Mouse (Mus musculus) liver, embryonic 13.5 days (tissue): Measurements from ENCODE around the gene Mrps35. TPM values are rescaled to one million over a fixed set of nuclear protein-coding genes. Genes with fewer than 3 reads are reported as not detected.

Experiments
- ATAC-seq: fragments of 200-750 bp; cut with Nextera tagmentation; 2 replicates; pipeline ENCODE4 v1.8.0; 2017; ENCODE audit warnings: low read depth, mild to moderate bottlenecking, moderate number of reproducible peaks, moderate library complexity
- DNase-seq: peaks from one replicate; pipeline ENCODE4 v3.0.0; 2022
- H3K27ac ChIP-seq: fragments of 300-500 bp; sonication (generic); 2 replicates; pipeline ENCODE4 v1.5.1; 2015; ENCODE audit warnings: moderate library complexity, mild to moderate bottlenecking, inconsistent platforms
- H3K27me3 ChIP-seq: fragments of 300-500 bp; sonication (generic); 2 replicates; pipeline ENCODE4 v1.6.1; 2015; ENCODE audit warnings: mild to moderate bottlenecking, inconsistent platforms
- H3K36me3 ChIP-seq: fragments of 300-500 bp; sonication (generic); 2 replicates; pipeline ENCODE4 v1.6.1; 2015; ENCODE audit warnings: mild to moderate bottlenecking, inconsistent platforms
- H3K4me1 ChIP-seq: fragments of 300-500 bp; sonication (generic); replicated peaks from 2 replicates; pipeline ENCODE4 v1.6.1; 2015; ENCODE audit warnings: inconsistent platforms
- H3K4me2 ChIP-seq: fragments of 300-500 bp; sonication (generic); 2 replicates; pipeline ENCODE4 v1.6.1; 2015; ENCODE audit warnings: inconsistent platforms, mild to moderate bottlenecking, moderate library complexity
- H3K4me3 ChIP-seq: fragments of 300-500 bp; sonication (generic); replicated peaks from 2 replicates; pipeline ENCODE4 v1.5.1; 2015; ENCODE audit warnings: mild to moderate bottlenecking, inconsistent platforms
- H3K9ac ChIP-seq: fragments of 300-500 bp; sonication (generic); 2 replicates; pipeline ENCODE4 v1.6.1; 2015; ENCODE audit warnings: mild to moderate bottlenecking, inconsistent platforms
- H3K9me3 ChIP-seq: fragments of 300-500 bp; sonication (generic); replicated peaks from 2 replicates; pipeline ENCODE4 v1.6.1; 2016; ENCODE audit warnings: inconsistent platforms
- WGBS: fragments of 180-500 bp; shearing (Covaris S2); methylation state at CpG from one replicate; pipeline ENCODE4 v1.1.7; 2015; ENCODE audit not compliant: insufficient replicate concordance; 5-methylcytosine and 5-hydroxymethylcytosine counted together
- polyA plus RNA-seq: library from polyadenylated mRNA; unstranded; fragments of >200 nt; fragmentation: Nextera tagmentation; extraction: Ambion mirVana; gene quantifications from 2 replicates; pipeline ENCODE4 v1.2.1, GENCODE M21; 2015

The Mrps35 gene
- polyA plus RNA-seq, 1 experiment from 2014 or later = 69.5 TPM

DNA sequence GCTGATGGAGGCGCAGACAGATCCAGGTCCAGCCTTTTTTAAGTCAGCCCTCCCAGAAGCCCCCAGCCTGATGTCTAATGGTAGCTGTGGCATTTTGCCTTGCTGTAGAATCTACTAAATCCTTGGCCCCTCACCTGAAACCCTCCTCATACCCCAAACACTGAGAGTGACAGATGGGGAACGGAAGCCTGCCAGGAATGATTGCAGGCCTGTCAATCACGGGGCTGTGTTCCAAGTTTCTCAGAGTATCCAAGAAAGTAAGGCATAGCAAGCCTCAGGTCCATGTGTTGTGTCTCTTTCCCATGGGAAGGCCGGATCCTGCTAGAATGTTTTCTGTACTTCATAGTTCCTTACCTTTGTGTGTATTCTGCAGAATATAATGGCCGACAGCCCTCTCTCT, 47.6 kb downstream of the Mrps35 start:
- peaks cover 8% of the 10 kb centered on the region; the same call in 1 of the 2 replicates for H3K36me3 ChIP-seq
- no peaks in the 10 kb centered on the region for H3K9me3 ChIP-seq
- no peak for ATAC-seq
- peaks cover 17% of the 10 kb centered on the region for H3K27me3 ChIP-seq
- H3K4me1 ChIP-seq = peaks cover 49% of the 10 kb centered on the region
- H3K9ac ChIP-seq = no peak overlapping the region
- DNase-seq = no peak
- H3K4me3 ChIP-seq = no peak overlapping the region
- WGBS = 65% methylated on average over 5 of the region's 5 CpGs
- H3K27ac ChIP-seq = no peak overlapping the region
- peak overlapping the region; percentile 89 for H3K4me2 ChIP-seq

- Histone ChIP-seq H3K9ac (peak within 1 kb of the TSS; percentile 84), H3K4me1 (peaks cover 45% of the 10 kb centered on the region), H3K27ac (peak within 1 kb of the TSS; percentile 72), H3K4me2 (peak within 1 kb of the TSS; percentile 89), H3K27me3 (peaks cover 17% of the 10 kb centered on the region), H3K36me3 (peaks cover 19% of the 10 kb centered on the region), H3K9me3 (no peaks in the 10 kb centered on the region), H3K4me3 (peak within 1 kb of the TSS; percentile 81)
- DNase-seq = peak; percentile 41
- WGBS = under 1% methylated on average over 99 of the region's 99 CpGs
- peak; percentile 87 for ATAC-seq
These were observed 48.9 kb downstream of the Mrps35 start, which contains the start of gene Klhl42 for GRCm38 (mm10) chr6:147091136-147092120. Gene Klhl42, plus strand, starts transcription at chr6:147091379.

GRCm38 (mm10) chr6:147092136-147092535, 49.6 kb downstream of the Mrps35 start:
- WGBS = 2% methylated on average over 15 of the region's 15 CpGs
- peak overlapping the region; percentile 72 for H3K27ac ChIP-seq
- DNase-seq (peak; percentile 4), ATAC-seq (peak; percentile 6; the same call in 1 of the 2 replicates)
- H3K4me2 ChIP-seq = peak overlapping the region; percentile 89
- peaks cover 40% of the 10 kb centered on the region for H3K4me1 ChIP-seq
- peaks cover 19% of the 10 kb centered on the region for H3K36me3 ChIP-seq
- no peaks in the 10 kb centered on the region for H3K9me3 ChIP-seq
- peaks cover 9% of the 10 kb centered on the region for H3K27me3 ChIP-seq
- peak overlapping the region; percentile 81 for H3K4me3 ChIP-seq
- H3K9ac ChIP-seq = peak overlapping the region; percentile 84

DNA sequence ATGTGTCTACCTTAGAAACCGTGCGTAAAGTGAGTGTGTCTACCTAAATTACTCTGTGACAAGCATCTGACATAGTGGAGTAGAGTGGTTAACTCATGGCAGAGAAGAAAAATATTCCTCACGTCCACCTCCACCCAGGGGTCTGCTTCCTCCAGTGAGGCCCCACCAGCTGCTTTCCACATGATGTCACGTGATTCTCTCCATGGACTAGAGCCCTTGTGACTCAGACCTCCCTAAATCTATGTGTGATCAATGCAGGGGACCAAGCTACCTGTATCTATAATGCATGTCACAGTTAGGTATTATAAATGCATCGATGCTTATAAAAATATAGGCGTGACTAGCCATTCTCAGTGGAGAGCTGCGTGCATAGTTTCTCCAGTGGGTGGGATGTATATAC, 52.2 kb downstream of the Mrps35 start:
- Histone ChIP-seq H3K4me3 (no peak overlapping the region), H3K36me3 (peaks cover 24% of the 10 kb centered on the region), H3K4me1 (peaks cover 54% of the 10 kb centered on the region), H3K27me3 (peaks cover 6% of the 10 kb centered on the region; the same call in 1 of the 2 replicates), H3K9ac (no peak overlapping the region), H3K4me2 (no peak overlapping the region), H3K9me3 (no peaks in the 10 kb centered on the region), H3K27ac (no peak overlapping the region)
- DNase-seq (no peak), ATAC-seq (no peak)
- 80% methylated on average over 7 of the region's 7 CpGs for WGBS

DNA sequence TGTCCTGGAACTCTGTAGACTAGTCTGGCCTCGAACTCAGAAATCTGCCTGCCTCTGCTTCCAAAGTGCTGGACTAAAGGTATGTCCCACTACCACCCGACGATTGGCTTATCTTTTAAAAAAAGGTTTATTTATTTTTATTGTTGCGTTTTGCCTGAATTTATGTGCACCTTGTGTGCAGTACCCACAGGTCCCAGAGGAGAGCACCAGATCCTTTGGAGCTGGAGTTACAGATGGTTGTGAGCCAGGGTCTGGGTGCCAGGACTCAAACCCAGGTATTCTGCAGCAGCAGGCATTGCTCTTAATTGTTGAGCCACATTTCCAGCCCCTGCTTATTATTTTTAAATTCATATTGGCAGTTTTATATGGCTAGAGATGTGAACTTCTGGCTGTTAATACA, 53.5 kb downstream of the Mrps35 start:
- no peak overlapping the region for H3K9ac ChIP-seq
- WGBS = 69% methylated on average over 4 of the region's 4 CpGs
- DNase-seq (no peak), ATAC-seq (no peak)
- H3K27me3 ChIP-seq = no peaks in the 10 kb centered on the region
- H3K27ac ChIP-seq = no peak overlapping the region
- peaks cover 46% of the 10 kb centered on the region for H3K4me1 ChIP-seq
- peaks cover 27% of the 10 kb centered on the region for H3K36me3 ChIP-seq
- no peak overlapping the region for H3K4me2 ChIP-seq
- H3K4me3 ChIP-seq = no peak overlapping the region
- no peaks in the 10 kb centered on the region for H3K9me3 ChIP-seq

- ATAC-seq (no peak), DNase-seq (no peak)
- H3K4me1 ChIP-seq = peaks cover 42% of the 10 kb centered on the region
- H3K4me3 ChIP-seq = no peak overlapping the region
- no peaks in the 10 kb centered on the region for H3K27me3 ChIP-seq
- peaks cover 34% of the 10 kb centered on the region for H3K36me3 ChIP-seq
- WGBS = 58% methylated on average over 3 of the region's 3 CpGs
- no peak overlapping the region for H3K9ac ChIP-seq
- no peaks in the 10 kb centered on the region for H3K9me3 ChIP-seq
- no peak overlapping the region for H3K4me2 ChIP-seq
- no peak overlapping the region for H3K27ac ChIP-seq
These were observed 54.4 kb downstream of the Mrps35 start for GRCm38 (mm10) chr6:147096934-147097333.

DNA sequence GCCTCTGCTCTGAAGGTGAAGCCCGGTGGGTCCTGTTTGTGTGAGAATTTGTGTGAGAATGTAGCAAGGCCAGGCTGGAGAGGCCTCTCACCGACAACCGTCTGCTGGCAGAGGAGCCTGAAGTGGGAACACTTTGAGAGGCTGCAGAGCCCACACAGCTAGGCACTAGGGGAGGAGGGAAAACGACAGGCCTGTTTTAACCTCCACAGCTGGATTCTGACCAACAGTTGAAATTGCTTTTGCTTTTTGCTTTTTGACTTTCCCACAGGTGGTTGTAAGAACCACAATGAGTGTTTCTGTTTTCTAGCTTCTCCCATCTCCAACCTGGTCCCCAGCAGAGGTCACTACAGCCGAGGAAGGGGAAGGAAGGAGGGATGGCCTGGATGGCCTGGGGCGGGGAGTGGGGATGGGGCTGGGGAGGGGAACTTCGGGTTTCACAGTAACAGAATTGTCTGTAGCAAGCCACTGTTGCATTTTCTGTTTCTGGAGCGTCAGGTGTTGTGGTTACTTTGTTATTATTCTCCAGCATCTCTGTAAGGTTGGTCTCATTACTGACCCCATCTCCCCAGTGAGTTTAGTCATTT, 54.9 kb downstream of the Mrps35 start:
- Histone ChIP-seq H3K4me3 (no peak overlapping the region), H3K4me1 (peaks cover 37% of the 10 kb centered on the region), H3K4me2 (no peak overlapping the region), H3K27me3 (no peaks in the 10 kb centered on the region), H3K9me3 (no peaks in the 10 kb centered on the region), H3K27ac (no peak overlapping the region), H3K36me3 (peaks cover 39% of the 10 kb centered on the region), H3K9ac (no peak overlapping the region)
- DNase-seq (no peak), ATAC-seq (no peak)
- 62% methylated on average over 8 of the region's 8 CpGs for WGBS

DNA sequence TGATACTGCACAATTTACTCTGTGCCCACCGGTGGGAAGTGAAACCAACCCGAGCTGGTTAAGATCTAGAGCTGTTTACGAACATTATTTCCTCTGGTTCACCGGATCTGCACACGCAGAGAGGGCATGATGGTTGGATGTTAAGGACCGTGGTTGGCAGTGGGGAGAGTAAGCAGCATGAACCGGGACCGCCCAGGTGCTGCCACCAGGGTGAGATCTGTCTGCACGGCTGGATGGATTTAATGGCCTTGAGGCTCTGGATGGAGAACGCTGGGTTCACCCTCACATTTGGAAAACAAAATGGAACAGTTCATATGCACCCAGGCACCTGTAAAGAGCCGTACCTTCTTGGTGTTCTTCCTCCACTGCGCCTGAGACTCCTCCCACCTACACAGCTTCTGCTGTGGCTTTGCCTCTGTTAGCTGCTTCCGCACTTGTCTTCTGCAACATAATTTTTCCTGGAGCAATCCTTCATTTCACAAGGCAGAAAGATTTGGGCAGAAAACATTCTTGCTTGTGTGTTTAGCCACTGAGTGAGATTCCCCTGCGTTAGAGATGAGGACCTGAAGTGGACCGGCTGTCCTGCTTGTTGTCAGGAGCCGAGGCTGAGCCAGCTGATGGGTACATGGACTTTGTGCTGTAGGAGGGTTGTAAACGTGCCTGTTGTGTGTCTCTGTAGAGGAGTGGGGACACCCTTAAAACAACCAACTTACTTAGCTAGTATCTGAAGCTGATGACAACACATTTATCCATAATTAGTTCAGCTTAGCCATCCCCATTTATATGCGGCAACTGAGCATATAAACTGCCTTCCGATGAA, 57.1 kb downstream of the Mrps35 start:
- DNase-seq = no peak
- Histone ChIP-seq H3K4me1 (peaks cover 21% of the 10 kb centered on the region; the same call in 1 of the 2 replicates), H3K9ac (no peak overlapping the region), H3K27me3 (no peaks in the 10 kb centered on the region), H3K4me3 (no peak overlapping the region), H3K4me2 (no peak overlapping the region), H3K9me3 (no peaks in the 10 kb centered on the region), H3K36me3 (peaks cover 46% of the 10 kb centered on the region), H3K27ac (no peak overlapping the region)
- ATAC-seq = no peak
- WGBS = 75% methylated on average over 19 of the region's 19 CpGs

DNA sequence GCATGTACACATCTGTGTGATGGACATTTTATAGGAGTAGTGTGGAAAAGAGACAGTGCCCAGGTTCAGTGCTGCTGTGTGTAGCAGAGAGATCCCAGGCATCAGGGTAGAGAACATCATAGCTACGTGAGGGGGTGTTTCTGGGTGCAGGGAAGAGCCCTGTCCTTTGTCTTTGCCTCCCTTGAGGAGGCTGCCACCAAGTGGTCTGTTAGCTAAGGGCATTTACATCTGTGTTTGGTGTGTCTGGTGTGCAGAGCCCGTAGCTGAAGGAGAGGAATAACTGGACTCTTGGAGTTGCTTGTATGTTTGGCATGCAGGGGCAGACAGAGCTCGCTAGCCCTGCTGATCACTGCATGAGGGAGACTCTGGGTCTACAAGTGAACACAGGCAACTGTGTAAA, 59.7 kb downstream of the Mrps35 start:
- Histone ChIP-seq H3K4me1 (peaks cover 21% of the 10 kb centered on the region; the same call in 1 of the 2 replicates), H3K36me3 (peaks cover 48% of the 10 kb centered on the region), H3K4me2 (no peak overlapping the region), H3K9ac (no peak overlapping the region), H3K27ac (no peak overlapping the region), H3K27me3 (no peaks in the 10 kb centered on the region), H3K9me3 (no peaks in the 10 kb centered on the region), H3K4me3 (no peak overlapping the region)
- DNase-seq (no peak), ATAC-seq (no peak)
- WGBS = 75% methylated on average over 3 of the region's 3 CpGs

DNA sequence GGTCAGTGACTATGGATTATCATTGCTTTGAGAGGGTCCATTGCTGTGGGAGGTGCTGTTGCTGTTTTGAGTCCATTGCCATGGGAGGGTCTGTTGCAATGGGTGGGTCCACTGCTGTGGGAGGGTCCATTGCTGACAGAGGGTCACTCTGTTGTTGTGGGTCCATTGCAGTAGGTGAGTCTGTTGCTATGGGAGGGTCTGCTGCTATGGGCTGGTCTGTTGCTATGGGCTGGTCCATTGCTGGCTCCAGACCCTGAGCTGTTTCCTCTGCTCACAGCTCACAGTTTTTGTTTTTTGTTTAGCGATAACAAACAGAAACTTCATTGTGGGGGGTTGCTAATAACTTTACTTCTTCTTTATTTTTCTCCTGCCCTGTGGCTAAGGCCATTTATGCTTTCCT, 63.0 kb downstream of the Mrps35 start:
- 86% methylated on average over 1 of the region's 1 CpGs for WGBS
- H3K4me2 ChIP-seq = no peak overlapping the region
- ATAC-seq (no peak), DNase-seq (no peak)
- H3K27ac ChIP-seq = no peak overlapping the region
- H3K9me3 ChIP-seq = no peaks in the 10 kb centered on the region
- H3K27me3 ChIP-seq = no peaks in the 10 kb centered on the region
- no peak overlapping the region for H3K9ac ChIP-seq
- H3K36me3 ChIP-seq = peaks cover 71% of the 10 kb centered on the region
- H3K4me1 ChIP-seq = peaks cover 4% of the 10 kb centered on the region; the same call in 1 of the 2 replicates
- H3K4me3 ChIP-seq = no peak overlapping the region

DNA sequence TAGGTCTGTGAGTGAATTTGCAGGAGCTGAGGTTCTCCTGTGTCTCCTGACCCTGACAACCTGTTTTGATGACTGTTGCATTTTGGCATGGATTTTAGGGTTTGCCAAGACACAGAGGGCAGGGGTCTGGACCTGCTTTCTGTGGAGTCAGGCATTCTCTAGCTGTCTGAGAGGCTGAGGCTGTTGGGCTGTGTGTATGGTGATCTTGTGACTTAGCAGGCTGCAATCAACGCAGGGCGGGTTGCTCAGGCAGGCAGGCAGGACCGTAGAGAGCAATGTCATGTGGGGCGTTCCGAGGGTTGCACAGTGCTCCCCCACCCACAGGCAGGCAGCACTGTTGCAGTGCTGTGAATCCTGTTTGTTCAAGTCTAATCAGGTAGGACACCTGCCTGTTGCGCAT, 64.2 kb downstream of the Mrps35 start:
- Histone ChIP-seq H3K4me3 (no peak overlapping the region), H3K27me3 (no peaks in the 10 kb centered on the region), H3K9me3 (no peaks in the 10 kb centered on the region), H3K4me2 (no peak overlapping the region), H3K36me3 (peaks cover 69% of the 10 kb centered on the region), H3K27ac (no peak overlapping the region), H3K4me1 (peaks cover 4% of the 10 kb centered on the region; the same call in 1 of the 2 replicates), H3K9ac (no peak overlapping the region)
- ATAC-seq (peak; percentile 30; the same call in 1 of the 2 replicates), DNase-seq (no peak)
- WGBS = 84% methylated on average over 6 of the region's 6 CpGs
